11 mouse cellular contexts compared by ENCODE assay signal in genomic region chr17:27021736-27022135, GRCm38 (mm10). TPM values are rescaled to one million over a fixed set of nuclear protein-coding genes. Genes with fewer than 3 reads are reported as not detected.
DNase-seq lines count a peak whose midpoint lies in the region; ATAC-seq lines count a peak whose summit lies in the region.
"Had no signal": no experiment of that assay in that cellular context is flagged by ENCODE, and none has a peak within 500 bp of the region (broad histone marks: within the 10 kb centered on the region; RNA-seq: fewer than 3 reads in every experiment).

No protein-coding gene starts in this region.

- no peak overlapping the region for H3K9ac ChIP-seq in neural tube, embryonic 15.5 days (replicated peaks)
- H3K9ac ChIP-seq: embryonic facial prominence, embryonic 12.5 days; forebrain, embryonic 13.5 days; forebrain, embryonic 15.5 days; forebrain, postnatal 0 days had no signal

- peak; percentile 72 for DNase-seq in adrenal gland, adult 2 months
- DNase-seq in adrenal gland, postnatal 25 days = no peak
- peak; percentile 60 for DNase-seq in adrenal gland, postnatal 14 days
- DNase-seq in adrenal gland, postnatal 10 days = no peak
- peak; percentile 64 to 67 for DNase-seq in adrenal gland, postnatal 36 days
- DNase-seq: forebrain, postnatal 0 days had no signal

- no peaks in the 10 kb centered on the region for H3K9me3 ChIP-seq in neural tube, embryonic 15.5 days (replicated peaks)
- H3K9me3 ChIP-seq: embryonic facial prominence, embryonic 10.5 days; embryonic facial prominence, embryonic 12.5 days; forebrain, embryonic 13.5 days; forebrain, embryonic 15.5 days had no signal

- H3K4me1 ChIP-seq in neural tube, embryonic 15.5 days = peaks cover 15% of the 10 kb centered on the region

- no peak for ATAC-seq in neural tube, embryonic 15.5 days (ENCODE audit: low FRiP score)
- ATAC-seq: forebrain, embryonic 13.5 days; forebrain, embryonic 15.5 days; forebrain, postnatal 0 days had no signal

- H3K27ac ChIP-seq in neural tube, embryonic 15.5 days (replicated peaks) = no peak overlapping the region
- H3K27ac ChIP-seq: embryonic facial prominence, embryonic 10.5 days; embryonic facial prominence, embryonic 12.5 days; forebrain, embryonic 13.5 days; forebrain, embryonic 15.5 days had no signal

- H3K4me2 ChIP-seq in neural tube, embryonic 15.5 days = no peak overlapping the region
- H3K4me2 ChIP-seq: embryonic facial prominence, embryonic 12.5 days; forebrain, embryonic 13.5 days; forebrain, embryonic 15.5 days had no signal

- H3K4me3 ChIP-seq in neural tube, embryonic 15.5 days (replicated peaks) = no peak overlapping the region
- H3K4me3 ChIP-seq: embryonic facial prominence, embryonic 10.5 days; embryonic facial prominence, embryonic 12.5 days; forebrain, embryonic 13.5 days; forebrain, embryonic 15.5 days had no signal

- peaks cover 55% of the 10 kb centered on the region for H3K36me3 ChIP-seq in neural tube, embryonic 15.5 days

- no peaks in the 10 kb centered on the region for H3K27me3 ChIP-seq in neural tube, embryonic 15.5 days (replicated peaks)
- H3K27me3 ChIP-seq: embryonic facial prominence, embryonic 12.5 days; forebrain, embryonic 13.5 days; forebrain, embryonic 15.5 days had no signal

- 95% methylated on average over 9 of the region's 9 CpGs for WGBS in neural tube, embryonic 15.5 days

RNA-seq across cellular contexts. Expression of gene Bak1, which starts 7.1 kb away (rescaled TPM):
- total RNA-seq in adrenal gland, adult 2 months (2021) = 10 to 100 TPM; 35.0 to 41.6 TPM
- polyA plus RNA-seq in adrenal gland, adult 2 months (2012; rRNA removed) = 45.3 and 57.4 TPM in 2 replicates
- total RNA-seq in adrenal gland, postnatal 25 days (2021) = 35.7 and 43.8 TPM in 2 replicates
- 33.5 and 41.7 TPM in 2 replicates for total RNA-seq in adrenal gland, postnatal 14 days (2021)
- total RNA-seq in adrenal gland, postnatal 10 days (2021) = 10 to 100 TPM; 35.4 to 42.4 TPM
- 10 to 100 TPM; 29.3 to 42.4 TPM for total RNA-seq in adrenal gland, postnatal 36 days (2021)
- 4.5 TPM in 2 replicates for polyA plus RNA-seq in neural tube, embryonic 15.5 days (2015; fragmentation: Nextera tagmentation; extraction: Ambion mirVana)

RNA-seq across cellular contexts. Expression of gene Itpr3, which starts 35.4 kb away (rescaled TPM):
- total RNA-seq in adrenal gland, adult 2 months (2021) = 1 to 10 TPM; 5.0 to 6.7 TPM
- polyA plus RNA-seq in adrenal gland, adult 2 months (2012; rRNA removed) = 6.0 and 6.9 TPM in 2 replicates
- total RNA-seq in adrenal gland, postnatal 25 days (2021) = 6.1 and 7.4 TPM in 2 replicates
- 7.4 and 10.9 TPM in 2 replicates for total RNA-seq in adrenal gland, postnatal 14 days (2021)
- total RNA-seq in adrenal gland, postnatal 10 days (2021) = 1 to 10 TPM; 8.7 to 9.7 TPM
- 1 to 10 TPM; 5.9 to 6.3 TPM for total RNA-seq in adrenal gland, postnatal 36 days (2021)
- 0.82 and 2.9 TPM in 2 replicates for polyA plus RNA-seq in neural tube, embryonic 15.5 days (2015; fragmentation: Nextera tagmentation; extraction: Ambion mirVana)

RNA-seq across cellular contexts. Expression of gene Zbtb9, which starts 48.8 kb away (rescaled TPM):
- total RNA-seq in adrenal gland, adult 2 months (2021) = 1 to 10 TPM; 4.6 to 8.7 TPM
- 6.9 and 7.1 TPM in 2 replicates for polyA plus RNA-seq in adrenal gland, adult 2 months (2012; rRNA removed)
- 5.1 and 8.0 TPM in 2 replicates for total RNA-seq in adrenal gland, postnatal 25 days (2021)
- total RNA-seq in adrenal gland, postnatal 14 days (2021) = 5.2 and 5.3 TPM in 2 replicates
- 1 to 10 TPM; 5.2 to 7.4 TPM for total RNA-seq in adrenal gland, postnatal 10 days (2021)
- 10 to 100 TPM in 1 of 2 experiments, 1 to 10 TPM in 1; 9.9 to 10.5 TPM for total RNA-seq in adrenal gland, postnatal 36 days (2021)
- polyA plus RNA-seq in neural tube, embryonic 15.5 days (2015; fragmentation: Nextera tagmentation; extraction: Ambion mirVana) = 15.9 and 16.0 TPM in 2 replicates

Comparison
In these comparisons a context has a peak if more than half of its experiments do, and no peak if none do; other contexts are left out.
1. DNase-seq: peak in adrenal gland, adult 2 months (single experiment), adrenal gland, postnatal 14 days (single experiment) and adrenal gland, postnatal 36 days (2 of 2); none in adrenal gland, postnatal 25 days (single experiment) and adrenal gland, postnatal 10 days (single experiment).